Mouse (Mus musculus) forebrain, embryonic 15.5 days (tissue): ENCODE results near the gene Sesn3. TPM values are rescaled to one million over a fixed set of nuclear protein-coding genes. Genes with fewer than 3 reads are reported as not detected.
A peak's percentile ranks its signal among the peaks of the same experiment; 100 is the strongest.

Experiments
- ATAC-seq: fragments of 200-750 bp; cut with Nextera tagmentation; replicated peaks from 2 replicates; pipeline ENCODE4 v1.8.0; 2017; ENCODE audit warnings: mild to moderate bottlenecking, moderate TSS enrichment, moderate library complexity
- H3K27ac ChIP-seq: fragments of 300-500 bp; sonication (generic); replicated peaks from 2 replicates; pipeline ENCODE4 v1.5.1; 2015; ENCODE audit warnings: mild to moderate bottlenecking, inconsistent platforms
- H3K27me3 ChIP-seq: fragments of 300-500 bp; sonication (generic); 2 replicates; pipeline ENCODE4 v1.6.1; 2015; ENCODE audit warnings: inconsistent platforms
- H3K36me3 ChIP-seq: fragments of 300-500 bp; sonication (generic); 2 replicates; pipeline ENCODE4 v1.6.1; 2015; ENCODE audit warnings: mild to moderate bottlenecking, inconsistent platforms
- H3K4me1 ChIP-seq: fragments of 300-500 bp; sonication (generic); 2 replicates; pipeline ENCODE4 v1.6.1; 2015; ENCODE audit warnings: inconsistent platforms
- H3K4me2 ChIP-seq: fragments of 300-500 bp; sonication (generic); replicated peaks from 2 replicates; pipeline ENCODE4 v1.6.1; 2015; ENCODE audit warnings: mild to moderate bottlenecking, inconsistent platforms
- H3K4me3 ChIP-seq: fragments of 300-500 bp; sonication (generic); 2 replicates; pipeline ENCODE4 v1.5.1; 2015; ENCODE audit warnings: mild to moderate bottlenecking, inconsistent platforms
- H3K9ac ChIP-seq: fragments of 300-500 bp; sonication (generic); replicated peaks from 2 replicates; pipeline ENCODE4 v1.6.1; 2015; ENCODE audit warnings: mild to moderate bottlenecking, inconsistent platforms
- H3K9me3 ChIP-seq: fragments of 300-500 bp; sonication (generic); 2 replicates; pipeline ENCODE4 v1.6.1; 2016; ENCODE audit warnings: inconsistent platforms
- WGBS: fragments of 180-500 bp; shearing (Covaris S2); methylation state at CpG from one replicate; pipeline ENCODE4 v1.1.7; 2015; ENCODE audit warnings: mixed read lengths; 5-methylcytosine and 5-hydroxymethylcytosine counted together
- polyA plus RNA-seq: library from polyadenylated mRNA; unstranded; fragments of >200 nt; fragmentation: Nextera tagmentation; extraction: Ambion mirVana; gene quantifications from 2 replicates; pipeline ENCODE4 v1.2.1, GENCODE M21; 2015

Gene Sesn3
- polyA plus RNA-seq, 1 experiment from 2014 or later: 14.4 TPM

DNA sequence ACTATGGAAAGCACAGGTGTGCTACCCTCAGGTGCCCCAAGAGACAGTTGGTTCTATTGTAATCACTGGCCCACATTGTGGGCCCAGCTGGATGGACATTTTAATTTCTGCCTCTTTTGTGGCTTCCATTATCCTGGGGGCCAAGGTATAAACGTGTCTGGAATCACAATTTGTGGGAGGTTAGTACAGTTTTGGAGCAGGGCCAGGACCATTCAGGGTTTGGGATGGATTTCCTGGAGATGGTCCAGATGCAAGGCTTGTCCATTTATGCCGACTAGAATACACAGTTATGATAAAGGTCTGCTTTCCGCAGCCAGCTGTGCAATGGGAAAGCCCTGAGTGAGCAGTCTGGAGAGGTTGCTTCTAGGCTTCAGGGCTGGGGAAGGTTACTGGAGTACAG is 13.7 kb upstream of the Sesn3 start:
- 27% methylated on average over 3 of the region's 3 CpGs for WGBS
- ATAC-seq: no peak
- no peaks in the 10 kb centered on the region for H3K27me3 ChIP-seq

DNA sequence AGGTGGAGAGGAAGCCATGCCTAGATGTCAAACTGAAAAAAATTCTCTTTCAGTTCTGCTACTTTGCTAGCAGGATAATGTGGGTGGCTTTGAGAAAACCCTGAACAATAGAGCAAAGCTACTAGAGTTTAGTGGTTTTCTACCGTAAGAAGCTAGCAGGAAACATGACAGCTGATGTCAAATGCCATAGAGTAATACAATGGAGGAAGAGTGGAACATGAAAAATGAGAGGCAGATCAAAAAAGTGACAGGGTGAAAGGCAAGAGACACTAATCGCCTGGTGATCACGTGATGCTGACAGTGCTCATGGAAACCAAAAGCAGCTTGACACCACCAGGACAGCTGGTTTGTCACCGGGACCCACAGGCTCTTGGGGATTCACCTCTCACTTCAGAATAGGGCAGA is 12.3 kb upstream of the Sesn3 start:
- H3K4me2 ChIP-seq: no peak overlapping the region
- WGBS: 77% methylated on average over 4 of the region's 4 CpGs

More for the DNA sequence above, 13.7 kb upstream of the Sesn3 start:
- H3K4me3 ChIP-seq: no peak overlapping the region
- no peak overlapping the region for H3K9ac ChIP-seq
- H3K27ac ChIP-seq: no peak overlapping the region
- H3K4me2 ChIP-seq: no peak overlapping the region
- no peaks in the 10 kb centered on the region for H3K9me3 ChIP-seq
- no peaks in the 10 kb centered on the region for H3K36me3 ChIP-seq
- no peaks in the 10 kb centered on the region for H3K4me1 ChIP-seq

DNA sequence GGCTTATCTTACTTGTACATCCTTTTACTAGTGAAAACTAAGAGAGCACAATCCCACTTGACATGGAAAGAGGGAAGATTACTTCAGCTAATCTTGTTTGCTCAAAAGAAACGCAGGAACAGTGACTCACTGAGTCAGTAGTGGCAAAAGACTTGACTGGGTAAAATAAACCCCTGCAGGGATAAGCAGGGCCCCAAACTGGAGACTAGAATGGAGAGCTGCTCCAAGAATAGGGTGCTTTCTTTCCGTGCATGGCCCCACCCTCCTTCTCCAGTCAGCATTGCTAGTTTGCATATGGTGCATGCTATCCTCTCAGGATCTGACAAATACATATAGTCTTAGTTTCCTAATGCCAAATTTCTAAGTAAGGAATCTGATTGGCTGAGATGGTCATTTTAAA is 8.4 kb upstream of the Sesn3 start:
- Histone ChIP-seq H3K4me1 (no peaks in the 10 kb centered on the region), H3K9me3 (no peaks in the 10 kb centered on the region), H3K9ac (no peak overlapping the region), H3K4me2 (no peak overlapping the region), H3K36me3 (no peaks in the 10 kb centered on the region), H3K27ac (no peak overlapping the region), H3K27me3 (no peaks in the 10 kb centered on the region), H3K4me3 (no peak overlapping the region)
- no peak for ATAC-seq
- WGBS: 4% methylated on average over 2 of the region's 2 CpGs

More for the DNA sequence above, 12.3 kb upstream of the Sesn3 start:
- Histone ChIP-seq H3K36me3 (no peaks in the 10 kb centered on the region), H3K27ac (no peak overlapping the region), H3K9me3 (no peaks in the 10 kb centered on the region), H3K9ac (no peak overlapping the region), H3K27me3 (no peaks in the 10 kb centered on the region), H3K4me1 (no peaks in the 10 kb centered on the region), H3K4me3 (no peak overlapping the region)
- ATAC-seq: no peak

DNA sequence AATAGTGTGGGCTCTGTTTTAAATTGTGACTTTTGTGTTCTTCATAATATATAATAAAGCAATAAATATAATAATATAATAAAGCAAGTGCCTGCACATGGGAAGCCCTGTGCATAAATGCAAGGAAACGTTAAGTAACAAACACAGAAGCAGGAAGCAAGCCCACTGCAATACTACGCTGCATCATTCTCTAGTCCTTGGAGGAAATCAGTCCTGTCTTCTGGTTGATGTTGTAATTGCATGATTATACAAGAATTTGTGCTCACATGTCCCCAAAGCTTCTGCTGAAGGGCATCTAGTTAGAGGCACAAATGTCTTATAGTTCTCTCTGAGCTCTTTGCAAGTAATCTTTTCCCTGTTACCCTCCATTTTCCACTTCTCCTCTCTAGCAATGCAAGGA is 6.3 kb upstream of the Sesn3 start:
- ATAC-seq: no peak
- no peak overlapping the region for H3K9ac ChIP-seq
- H3K27me3 ChIP-seq: no peaks in the 10 kb centered on the region

DNA sequence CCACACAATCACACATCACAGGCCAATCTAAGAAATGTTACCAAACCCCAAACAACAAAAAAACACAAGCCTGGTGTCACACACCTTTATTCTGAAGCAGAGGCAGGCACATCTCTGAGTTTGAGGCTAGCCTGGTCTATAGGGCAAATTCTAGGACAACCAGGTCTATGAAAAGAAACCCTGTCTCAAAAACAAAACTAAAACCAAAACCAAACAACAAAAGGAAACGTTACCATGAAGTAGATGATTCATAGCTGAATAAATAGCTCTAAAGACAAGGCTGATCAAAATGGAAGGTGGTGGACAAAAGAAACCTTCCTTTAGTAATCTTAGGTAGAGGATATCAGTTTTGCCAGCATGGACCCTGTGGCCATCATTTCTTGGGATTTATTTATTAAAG is 1.9 kb upstream of the Sesn3 start:
- 80% methylated on average over 1 of the region's 1 CpGs for WGBS
- no peak overlapping the region for H3K4me3 ChIP-seq
- no peak for ATAC-seq
- H3K9ac ChIP-seq: no peak overlapping the region
- no peaks in the 10 kb centered on the region for H3K9me3 ChIP-seq
- H3K36me3 ChIP-seq: no peaks in the 10 kb centered on the region
- H3K27me3 ChIP-seq: no peaks in the 10 kb centered on the region
- H3K27ac ChIP-seq: no peak overlapping the region
- peaks cover 16% of the 10 kb centered on the region for H3K4me1 ChIP-seq
- no peak overlapping the region for H3K4me2 ChIP-seq

More for the DNA sequence above, 6.3 kb upstream of the Sesn3 start:
- Histone ChIP-seq H3K4me1 (no peaks in the 10 kb centered on the region), H3K36me3 (no peaks in the 10 kb centered on the region), H3K27ac (no peak overlapping the region), H3K9me3 (no peaks in the 10 kb centered on the region), H3K4me2 (no peak overlapping the region), H3K4me3 (no peak overlapping the region)
- WGBS: 73% methylated on average over 2 of the region's 2 CpGs

DNA sequence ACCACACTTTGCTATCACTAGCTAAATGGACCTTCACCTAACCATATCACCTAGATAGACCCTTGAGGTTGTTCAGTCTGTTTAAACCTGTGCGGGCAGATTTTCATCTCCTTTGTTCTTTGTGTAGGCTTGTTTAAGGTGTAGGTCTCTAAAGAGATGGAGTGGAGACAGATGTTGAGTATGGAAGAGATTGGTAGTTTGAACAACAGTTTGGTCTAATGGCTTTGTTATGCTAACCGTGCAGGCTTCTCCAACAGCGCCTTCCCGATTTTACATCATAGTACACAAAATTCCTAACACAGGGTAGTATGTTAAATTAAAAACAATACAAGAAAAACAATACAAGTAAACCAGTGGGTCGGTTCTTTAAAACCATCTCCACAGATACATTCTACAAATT is 281 bp upstream of the Sesn3 start:
- Histone ChIP-seq H3K9ac (peak overlapping the region; percentile 47; the same call in 1 of the 2 replicates), H3K4me1 (peaks cover 23% of the 10 kb centered on the region), H3K36me3 (no peaks in the 10 kb centered on the region), H3K4me3 (peak overlapping the region; percentile 94), H3K4me2 (peak overlapping the region; percentile 59), H3K9me3 (no peaks in the 10 kb centered on the region), H3K27ac (peak overlapping the region; percentile 94), H3K27me3 (no peaks in the 10 kb centered on the region)
- WGBS: 26% methylated on average over 5 of the region's 5 CpGs
- no peak for ATAC-seq

DNA sequence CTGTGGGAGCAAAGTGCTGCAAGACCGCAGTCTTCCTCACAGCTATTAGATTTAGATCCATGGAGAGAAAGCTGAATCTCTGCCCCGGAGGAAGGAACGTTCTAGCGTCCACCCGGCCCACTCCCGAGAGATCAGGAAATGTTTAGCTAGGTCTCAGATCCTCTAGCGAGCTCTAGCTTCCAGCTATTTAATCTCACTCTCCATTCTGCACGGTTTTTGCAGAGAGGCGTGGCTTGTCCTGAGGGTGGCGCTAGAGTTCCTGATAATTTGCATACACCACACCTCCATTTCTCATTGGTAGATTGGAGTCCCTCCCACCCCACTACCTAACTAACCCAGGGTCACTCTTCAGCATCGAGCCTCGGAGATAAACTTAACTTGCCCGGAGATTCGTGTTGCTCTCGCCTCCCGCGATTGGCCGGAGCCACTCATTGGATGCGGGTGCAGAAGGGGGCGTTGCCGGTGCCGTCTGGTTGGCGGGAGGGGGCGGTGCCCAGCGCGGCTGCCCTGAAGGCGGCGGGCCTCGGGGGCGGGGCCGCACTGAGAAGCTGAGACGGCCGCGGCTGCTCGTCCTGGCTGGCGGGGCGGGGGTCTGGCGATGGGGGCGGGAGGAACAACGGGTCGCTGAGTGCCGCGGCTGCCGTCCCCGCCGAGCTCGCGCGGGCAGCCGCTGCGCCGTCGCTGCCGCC is 1.1 kb downstream of the Sesn3 start:
- Histone ChIP-seq H3K27ac (peak overlapping the region; percentile 94), H3K27me3 (no peaks in the 10 kb centered on the region), H3K4me2 (peak overlapping the region; percentile 59), H3K4me1 (peaks cover 23% of the 10 kb centered on the region), H3K4me3 (peak overlapping the region; percentile 94), H3K9me3 (no peaks in the 10 kb centered on the region), H3K36me3 (no peaks in the 10 kb centered on the region), H3K9ac (peak overlapping the region; percentile 83)
- ATAC-seq: peak; percentile 99
- under 1% methylated on average over 46 of the region's 54 CpGs for WGBS

DNA sequence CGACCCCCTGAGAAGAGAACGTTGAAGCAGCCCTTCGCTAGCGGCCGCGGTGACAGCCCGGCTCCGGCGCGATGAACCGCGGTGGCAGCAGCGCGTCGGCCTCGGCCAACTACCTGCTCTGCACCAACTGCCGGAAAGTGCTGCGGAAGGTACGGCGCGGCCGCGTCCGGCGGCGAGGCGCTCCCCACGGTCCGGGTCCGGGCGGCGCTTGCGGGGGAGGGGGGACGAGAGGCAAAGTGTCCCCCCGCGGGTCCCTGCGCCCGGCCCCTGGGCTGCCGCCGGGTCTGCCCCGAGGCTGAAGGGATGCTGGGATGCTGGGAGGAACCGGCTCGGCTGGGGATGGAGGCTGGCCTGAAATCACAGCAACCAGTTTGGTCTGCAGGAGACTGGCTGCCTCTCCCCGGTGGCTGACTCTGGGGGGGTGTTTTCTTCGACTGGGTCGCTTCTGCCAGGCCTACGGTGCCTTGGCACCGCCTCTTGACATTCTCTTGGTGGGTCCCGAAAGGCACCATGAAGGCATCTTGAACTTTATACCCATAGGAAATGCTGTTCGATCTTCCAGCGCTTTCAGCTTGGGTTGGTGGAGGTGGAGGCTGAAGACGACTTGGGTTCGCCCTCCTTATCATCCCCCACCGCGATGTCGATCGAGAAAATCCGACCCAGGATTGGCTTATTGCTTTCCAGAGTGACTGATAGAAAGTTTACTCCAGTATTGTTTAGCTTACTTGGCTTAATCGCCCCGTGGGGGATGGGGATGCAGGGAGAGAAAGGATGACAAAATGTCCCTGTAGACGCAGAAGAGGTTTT is 1.8 kb downstream of the Sesn3 start:
- Histone ChIP-seq H3K27me3 (no peaks in the 10 kb centered on the region), H3K9ac (peak overlapping the region; percentile 83), H3K27ac (peak overlapping the region; percentile 94), H3K9me3 (no peaks in the 10 kb centered on the region), H3K36me3 (no peaks in the 10 kb centered on the region), H3K4me3 (peak overlapping the region; percentile 94), H3K4me1 (peaks cover 23% of the 10 kb centered on the region), H3K4me2 (peak overlapping the region; percentile 59)
- peak; percentile 67 for ATAC-seq
- under 1% methylated on average over 56 of the region's 61 CpGs for WGBS

DNA sequence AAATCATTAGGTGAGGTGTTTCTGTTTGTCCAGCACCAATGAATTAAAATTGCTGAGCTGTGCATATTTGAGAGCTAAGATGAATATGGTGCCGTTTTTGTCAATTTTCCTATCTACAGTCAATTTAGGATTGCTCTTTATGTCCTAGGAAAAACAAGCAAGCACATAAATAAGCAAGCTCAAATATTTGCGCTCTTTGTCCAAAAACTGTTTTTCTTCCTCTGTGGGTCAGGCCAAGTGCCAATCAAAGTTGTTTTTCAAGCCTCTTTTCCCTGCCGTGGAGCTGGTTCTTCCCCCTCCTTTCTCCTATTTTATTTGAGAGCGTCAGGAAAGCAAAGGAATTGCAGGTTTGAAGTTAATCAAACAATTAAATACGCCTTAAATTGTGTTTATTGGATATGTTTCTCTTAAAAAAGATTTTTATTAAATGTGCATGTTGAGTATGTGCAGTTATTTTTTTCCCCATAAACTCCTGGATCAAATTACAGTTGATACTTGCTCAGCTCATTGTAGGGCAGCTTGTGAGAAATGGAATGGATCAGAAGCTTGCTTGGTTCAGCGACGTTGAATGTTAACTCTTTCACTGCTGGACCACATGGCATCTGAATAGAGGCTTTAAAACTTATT is 2.6 kb downstream of the Sesn3 start:
- Histone ChIP-seq H3K27ac (peak overlapping the region; percentile 94), H3K36me3 (no peaks in the 10 kb centered on the region), H3K4me1 (peaks cover 23% of the 10 kb centered on the region), H3K27me3 (no peaks in the 10 kb centered on the region), H3K4me3 (peak overlapping the region; percentile 94), H3K9me3 (no peaks in the 10 kb centered on the region), H3K9ac (peak overlapping the region; percentile 83), H3K4me2 (peak overlapping the region; percentile 59)
- ATAC-seq: no peak
- WGBS: 1% methylated on average over 7 of the region's 7 CpGs

DNA sequence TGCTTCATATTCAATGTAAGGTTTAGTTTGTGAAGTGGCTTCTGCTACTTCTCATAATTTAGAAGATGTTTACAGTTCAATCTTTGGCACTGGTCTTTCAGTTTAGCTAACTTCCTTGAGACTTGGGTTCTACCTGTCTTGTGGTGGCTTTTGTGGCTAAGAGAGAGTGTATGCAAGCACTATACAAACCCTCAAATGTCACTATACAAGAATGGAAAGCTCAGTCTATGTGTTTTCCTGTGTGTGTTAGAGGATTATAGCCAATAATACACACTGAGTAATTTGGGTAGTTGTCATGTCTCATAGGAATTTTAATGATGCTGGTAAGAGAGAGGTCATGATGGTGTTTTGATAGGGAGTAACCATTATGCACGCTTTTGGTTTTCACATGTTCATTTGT is 5.8 kb downstream of the Sesn3 start:
- Histone ChIP-seq H3K4me3 (no peak overlapping the region), H3K9me3 (no peaks in the 10 kb centered on the region), H3K27me3 (no peaks in the 10 kb centered on the region), H3K9ac (no peak overlapping the region), H3K4me1 (peaks cover 13% of the 10 kb centered on the region), H3K36me3 (no peaks in the 10 kb centered on the region), H3K27ac (no peak overlapping the region), H3K4me2 (no peak overlapping the region)
- no peak for ATAC-seq
- WGBS: 57% methylated on average over 1 of the region's 1 CpGs

DNA sequence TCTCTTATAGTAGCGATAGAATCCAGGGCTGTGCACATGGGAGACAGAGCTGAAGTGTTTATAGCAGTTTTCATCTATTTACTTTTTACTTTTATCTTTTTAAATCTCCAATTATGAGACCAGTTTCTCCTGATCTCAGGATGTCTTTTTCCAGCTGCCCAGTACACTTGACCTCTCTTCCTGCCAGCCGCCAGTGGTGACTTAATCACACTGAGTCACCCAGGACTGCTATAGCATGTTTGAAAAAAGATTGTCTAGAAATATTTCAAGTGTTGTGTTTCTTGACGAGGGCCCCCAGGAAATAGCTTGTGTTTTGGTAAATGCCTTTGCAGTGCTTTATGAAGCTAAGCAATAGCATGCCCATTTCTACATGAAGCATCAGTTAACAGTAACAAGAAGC is 10.2 kb downstream of the Sesn3 start:
- Histone ChIP-seq H3K4me1 (0 out of 2 replicates have a peak, but pooled peaks cover 6% of the 10 kb centered on the region), H3K36me3 (no peaks in the 10 kb centered on the region), H3K9me3 (no peaks in the 10 kb centered on the region), H3K27me3 (no peaks in the 10 kb centered on the region), H3K9ac (no peak overlapping the region), H3K4me2 (no peak overlapping the region), H3K27ac (no peak overlapping the region), H3K4me3 (no peak overlapping the region)
- WGBS: 69% methylated on average over 3 of the region's 3 CpGs
- no peak for ATAC-seq

DNA sequence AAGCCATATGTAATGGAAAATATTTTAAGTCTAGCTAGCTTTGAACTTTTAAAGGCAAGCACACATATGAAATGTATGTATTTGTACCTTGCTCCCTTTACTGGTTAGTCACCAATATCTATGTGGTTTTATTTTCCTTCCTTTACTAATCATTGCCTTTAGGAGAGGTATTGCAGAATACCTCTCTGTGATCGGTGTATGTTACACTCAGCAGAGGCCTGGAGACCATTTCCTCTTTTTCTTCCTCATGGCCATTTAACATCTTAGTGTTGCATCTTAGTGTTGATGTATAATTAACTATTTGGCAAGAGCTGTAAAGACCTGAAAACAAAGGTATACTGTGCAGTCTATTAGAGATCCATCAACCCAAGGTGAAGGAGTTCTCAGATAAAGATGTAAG is 12.4 kb downstream of the Sesn3 start:
- 87% methylated on average over 1 of the region's 1 CpGs for WGBS
- Histone ChIP-seq H3K9ac (no peak overlapping the region), H3K27ac (no peak overlapping the region), H3K4me2 (no peak overlapping the region), H3K4me1 (0 out of 2 replicates have a peak, but pooled peaks cover 6% of the 10 kb centered on the region), H3K9me3 (no peaks in the 10 kb centered on the region), H3K27me3 (no peaks in the 10 kb centered on the region), H3K36me3 (no peaks in the 10 kb centered on the region), H3K4me3 (no peak overlapping the region)
- no peak for ATAC-seq
